Mouse (Mus musculus) G1E (cell line): ENCODE results near the gene Gcnt2.

Source experiments
- CTCF ChIP-seq: IDR thresholded peaks from 2 replicates; pipeline ENCODE4 v1.5.1; 2012; ENCODE audit warnings: low read depth, low read length, inconsistent platforms, mixed read lengths
- GATA1 ChIP-seq: IDR thresholded peaks from 2 replicates; pipeline ENCODE4 v1.6.1; 2012; ENCODE audit warnings: borderline replicate concordance, low read length, inconsistent platforms, mixed read lengths

- TF ChIP-seq CTCF (no peak), GATA1 (no peak)
Observed at GRCm38 (mm10) chr13:40844144-40844543, 15.4 kb upstream of the Gcnt2 start.
